Mouse (Mus musculus) liver, adult 10 weeks (tissue): Measurements from ENCODE around the gene Atf2. TPM values are rescaled to one million over a fixed set of nuclear protein-coding genes. Genes with fewer than 3 reads are reported as not detected.

ENCODE experiments used
- polyA plus RNA-seq: library from polyadenylated mRNA; stranded (reverse); fragments of 350-450 nt; fragmentation: Illumina TruSeq; extraction: RNeasy Lipid Tissue Mini Kit (QIAGEN cat#74804); gene quantifications from one replicate; pipeline ENCODE4 v1.2.3, GENCODE M21; 2014; ENCODE audit warnings: low read depth, low replicate concordance

Gene Atf2
- polyA plus RNA-seq, result 45.0 TPM

GRCm38 (mm10) chr2:73892464-73893296, at the start of gene Atf2:
Gene Atf2, minus strand, starts transcription at chr2:73892639.

GRCm38 (mm10) chr2:73911175-73911700, 18.8 kb upstream of the Atf2 start, which contains the start of gene Atp5g3:
Gene Atp5g3, minus strand, starts transcription at chr2:73911326.

GRCm38 (mm10) chr2:73774786-73775682, 117.4 kb downstream of the Atf2 start, which contains the start of gene Chn1:
Gene Chn1, minus strand, starts transcription at chr2:73775346.

Other genes with a start within 250 kb of the Atf2 start
- 0.66 TPM for gene Chn1, start 117.3 kb downstream of the Atf2 start, polyA plus RNA-seq
- 877 TPM for gene Atp5g3, start 18.7 kb upstream of the Atf2 start, polyA plus RNA-seq